Mouse (Mus musculus) adrenal gland, postnatal 10 days (tissue): ENCODE measurements at regions not wholly inside any gene's neighbourhood (a gene's known extent, or its start where the extent isn't known, plus 50 kb on each side); places are given as distances from the start of the nearest gene placed in this dataset.

Experiments
- DNase-seq: peaks from one replicate; pipeline ENCODE4 v3.0.0; 2021; ENCODE audit warnings: mixed read lengths

DNA sequence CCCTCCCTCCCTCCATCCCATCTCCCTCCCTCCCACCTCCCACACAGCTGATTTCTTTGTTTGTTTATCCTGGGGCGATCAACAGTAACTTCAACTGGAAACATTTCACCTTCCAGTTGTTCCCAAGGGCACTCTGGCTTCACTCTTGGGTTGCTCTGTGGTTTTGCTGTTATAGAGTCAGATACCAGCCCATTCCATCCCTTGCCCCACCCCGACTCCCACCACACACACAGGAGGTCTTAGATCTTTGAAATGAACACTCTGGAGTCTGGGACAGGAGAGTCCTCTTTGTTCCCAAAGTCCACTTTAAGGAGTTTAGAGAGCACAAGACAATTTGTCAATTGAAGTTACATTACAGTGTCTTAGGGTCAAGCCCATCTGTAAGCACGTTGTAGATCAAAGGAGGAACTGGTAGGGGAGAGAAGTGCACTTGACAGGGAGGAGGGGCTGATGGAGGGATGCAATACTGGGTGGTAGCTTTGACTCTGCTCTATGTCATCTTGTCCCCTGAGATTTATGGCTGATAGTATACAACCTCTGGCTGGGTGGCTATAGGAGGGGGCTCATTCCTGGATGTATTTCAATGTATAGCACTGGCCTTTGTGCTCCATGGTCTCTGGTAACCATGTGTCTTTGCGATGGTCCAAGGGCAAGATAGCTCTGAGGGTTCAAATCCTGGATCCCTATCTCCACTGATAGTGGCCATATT is 313.9 kb downstream of the Glrx3 start:
- no peak for DNase-seq

DNA sequence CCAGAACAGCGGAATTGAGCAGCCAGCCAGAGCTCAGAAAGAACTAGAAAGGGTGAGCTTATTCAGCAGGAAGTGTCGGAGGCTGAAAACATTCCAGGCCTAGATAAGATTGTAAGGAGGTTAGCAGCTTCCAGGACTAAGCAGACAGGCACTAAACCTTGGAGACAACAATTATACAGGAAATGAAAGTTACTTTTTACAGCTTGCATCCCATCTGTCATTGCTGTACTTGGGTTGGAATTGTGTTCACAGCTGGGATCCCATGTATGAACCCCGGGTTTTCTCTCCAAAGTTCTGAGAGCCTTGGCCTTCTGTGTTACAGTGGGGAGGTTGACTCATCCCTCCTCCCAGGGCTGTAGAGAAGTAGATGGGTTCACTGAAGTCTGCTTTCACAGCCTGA is 328.5 kb downstream of the Glrx3 start:
- no peak for DNase-seq

DNA sequence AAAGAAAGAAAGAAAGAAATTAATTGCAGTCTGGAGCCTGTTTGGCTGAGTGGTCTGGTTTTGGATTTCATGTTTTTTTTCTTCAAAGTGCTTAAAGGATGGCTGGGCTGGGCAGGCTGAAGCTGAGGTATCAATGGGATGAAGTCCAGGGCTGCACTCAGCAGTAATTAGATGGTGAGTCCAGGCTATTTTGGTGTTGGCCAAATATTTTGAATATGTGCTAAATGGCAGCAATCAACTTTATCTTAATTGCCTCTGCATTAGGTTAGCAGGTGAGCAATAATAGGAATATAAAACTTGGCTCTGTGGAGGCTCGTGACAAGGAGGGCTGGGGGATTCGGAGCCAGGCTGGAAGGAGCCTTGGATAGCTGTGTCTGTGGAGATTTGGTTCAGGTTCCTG is 329.3 kb downstream of the Glrx3 start:
- no peak for DNase-seq

GRCm38 (mm10) chr7:137773051-137773964 is 335.9 kb downstream of the Glrx3 start:
- no peak for DNase-seq

- DNase-seq = no peak
These were observed 336.5 kb downstream of the Glrx3 start for GRCm38 (mm10) chr7:137773965-137774310.

DNA sequence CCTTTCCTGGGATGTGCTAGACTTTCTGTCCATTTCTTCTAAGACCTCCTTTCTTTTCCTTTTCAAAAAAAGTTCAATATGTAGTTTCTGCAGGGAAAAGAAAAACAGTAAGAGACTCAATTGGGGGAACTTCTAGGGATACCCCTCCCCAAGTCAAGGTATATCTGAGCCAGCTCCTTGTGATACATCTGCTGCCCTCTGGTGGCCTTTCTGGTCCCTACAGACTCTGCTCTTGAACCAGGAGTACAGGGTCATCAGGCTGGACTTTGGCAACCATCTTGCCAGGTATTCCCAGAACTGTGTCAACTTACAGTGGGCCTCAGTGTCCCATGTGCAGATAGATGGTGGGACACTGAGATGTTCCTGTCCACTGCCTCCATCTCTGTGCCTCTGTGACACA is 346.5 kb downstream of the Glrx3 start:
- DNase-seq = peak; percentile 53

DNA sequence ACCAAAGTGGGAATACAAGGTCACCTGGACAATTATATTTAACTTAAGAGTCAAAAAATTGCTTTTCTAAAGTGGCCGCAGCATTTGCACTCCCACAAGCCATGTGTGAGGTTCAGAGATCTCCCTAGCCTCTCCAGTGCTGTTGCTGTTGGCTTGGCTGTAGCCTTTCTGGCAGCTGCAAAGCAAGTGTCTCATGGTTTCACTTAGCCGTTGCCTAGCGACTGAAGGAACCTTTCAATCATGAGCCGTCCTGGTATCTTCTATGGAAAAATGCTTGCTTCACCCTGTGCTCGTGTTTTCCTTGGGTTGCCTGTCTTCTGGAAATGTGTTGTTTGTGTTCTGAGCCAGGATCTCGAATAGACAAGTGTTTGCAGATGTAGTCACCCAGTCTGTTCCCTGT is 367.9 kb downstream of the Glrx3 start:
- DNase-seq = peak; percentile 23

DNA sequence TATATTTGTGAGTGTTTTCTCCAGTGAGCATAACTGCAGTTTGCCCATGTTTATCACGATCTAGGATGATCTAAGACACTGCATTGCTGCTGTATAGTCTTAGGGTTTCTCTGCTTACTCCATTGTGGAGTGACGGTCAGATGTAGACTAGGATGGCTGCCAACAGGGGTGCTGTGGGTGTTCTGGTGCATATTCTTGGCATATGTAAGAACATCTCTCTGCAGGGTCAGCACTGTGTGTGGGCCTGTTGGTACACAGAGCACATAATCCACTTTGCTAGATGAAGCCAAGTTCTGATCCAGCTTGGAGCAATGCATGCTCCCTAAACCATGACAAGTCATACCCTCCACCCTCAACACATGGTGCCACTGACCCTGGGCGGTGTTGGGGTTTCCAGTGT is 375.4 kb downstream of the Glrx3 start:
- DNase-seq = no peak

GRCm38 (mm10) chr7:137840520-137840919 is 403.1 kb downstream of the Glrx3 start:
- no peak for DNase-seq

DNA sequence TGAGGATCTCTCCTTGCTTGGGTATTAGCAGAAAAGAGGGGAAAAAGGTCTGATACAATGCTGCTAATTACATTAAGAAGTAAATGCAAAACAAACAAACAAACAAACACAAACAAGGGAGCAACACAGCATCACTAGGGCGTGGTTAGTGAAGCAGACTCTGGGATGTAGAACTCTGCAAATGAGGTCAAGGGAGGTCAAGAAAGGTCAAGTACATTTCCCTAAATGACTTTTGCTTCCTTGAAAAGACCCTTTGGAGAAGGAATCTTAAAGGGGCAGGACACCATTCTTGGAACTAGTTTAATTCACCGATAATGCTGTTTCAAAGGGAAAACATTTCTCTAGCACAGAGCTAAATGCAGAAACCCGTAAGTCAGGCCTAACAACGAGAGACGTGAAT is 403.6 kb downstream of the Glrx3 start:
- DNase-seq = no peak

- DNase-seq = peak; percentile 28
These were observed 404.2 kb downstream of the Glrx3 start for GRCm38 (mm10) chr7:137841456-137842100.

DNA sequence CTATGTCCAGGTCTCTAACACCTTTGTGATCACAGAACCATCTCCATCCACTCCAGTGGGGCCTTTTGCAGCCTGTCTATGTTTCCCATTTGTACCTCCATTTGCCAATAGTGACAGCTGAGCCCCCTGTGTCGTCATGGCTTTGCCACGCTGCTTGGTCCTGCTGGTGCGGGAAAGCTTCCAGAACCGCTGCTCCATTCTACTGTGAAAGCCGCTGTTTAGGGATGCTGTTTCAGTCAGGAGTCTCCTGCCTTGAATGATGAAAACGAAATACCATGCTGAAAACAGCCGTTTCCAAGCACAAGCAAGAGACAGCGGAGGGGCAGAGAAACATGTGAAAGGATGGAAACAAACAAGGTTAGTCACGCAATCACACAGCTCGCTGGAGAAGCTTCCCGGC is 410.4 kb downstream of the Glrx3 start:
- no peak for DNase-seq

GRCm38 (mm10) chr7:137851061-137851460 is 413.6 kb downstream of the Glrx3 start:
- DNase-seq = no peak

DNA sequence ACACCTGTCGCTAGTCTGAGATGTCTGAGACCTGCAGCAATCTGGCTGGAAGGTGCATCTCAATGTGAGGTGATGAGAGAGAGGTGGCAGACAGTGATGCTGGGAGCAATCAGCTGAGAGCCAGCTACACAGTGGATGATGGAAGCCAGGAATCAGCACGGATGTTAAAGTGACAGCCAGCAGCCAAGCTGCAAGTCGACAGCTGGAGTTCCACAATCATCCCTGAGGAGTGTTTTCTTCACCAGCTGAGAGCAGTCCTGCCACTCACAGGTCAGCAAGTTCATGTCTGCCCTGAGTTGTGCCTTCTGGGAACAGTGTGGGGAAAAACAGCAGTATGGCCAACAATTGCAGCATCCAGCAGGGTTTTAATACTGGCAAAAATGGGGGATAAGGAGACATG is 422.3 kb downstream of the Glrx3 start:
- DNase-seq = no peak

GRCm38 (mm10) chr7:137860520-137860919 is 423.1 kb downstream of the Glrx3 start:
- no peak for DNase-seq

DNA sequence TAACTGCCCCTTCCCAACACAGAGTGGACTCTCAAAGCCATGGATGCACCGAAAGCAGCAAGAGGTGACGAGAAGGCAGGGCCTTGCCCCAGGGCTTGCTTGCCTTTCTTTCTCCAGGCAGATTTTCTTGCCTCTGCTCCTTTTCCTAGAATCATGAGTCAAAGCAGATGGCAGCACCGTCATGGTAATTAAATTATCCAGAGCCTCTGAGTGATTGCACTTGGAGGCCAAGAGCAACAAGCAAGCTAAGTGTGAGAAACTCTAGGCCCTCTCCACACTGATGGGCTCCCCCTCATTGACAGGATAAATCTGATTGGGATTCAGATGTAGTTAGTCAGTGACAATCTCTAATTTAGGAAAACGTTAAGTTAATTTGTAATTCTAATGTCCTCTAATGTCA is 427.5 kb downstream of the Glrx3 start:
- DNase-seq = no peak

DNA sequence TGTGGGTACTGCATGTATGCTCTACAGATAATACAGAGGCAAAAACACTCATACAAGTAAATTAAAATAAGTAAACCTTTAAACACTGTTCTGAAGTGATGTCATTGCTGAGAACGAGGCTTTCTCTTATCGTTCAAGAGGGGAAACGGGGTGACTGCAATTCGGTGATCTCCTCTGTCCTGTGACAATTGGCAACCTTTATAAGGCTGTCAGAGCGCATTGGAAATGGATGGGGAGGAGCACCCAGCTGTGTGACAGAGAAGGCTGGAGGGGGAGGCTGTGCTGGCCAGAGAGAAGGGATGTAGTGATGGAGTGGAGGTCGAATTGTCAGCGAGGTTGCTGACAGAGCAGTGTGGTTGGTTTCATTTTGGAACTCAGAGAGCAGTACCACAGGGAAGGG is 428.0 kb downstream of the Glrx3 start:
- no peak for DNase-seq

- no peak for DNase-seq
These were observed 429.5 kb downstream of the Glrx3 start for GRCm38 (mm10) chr7:137866880-137867279.

DNA sequence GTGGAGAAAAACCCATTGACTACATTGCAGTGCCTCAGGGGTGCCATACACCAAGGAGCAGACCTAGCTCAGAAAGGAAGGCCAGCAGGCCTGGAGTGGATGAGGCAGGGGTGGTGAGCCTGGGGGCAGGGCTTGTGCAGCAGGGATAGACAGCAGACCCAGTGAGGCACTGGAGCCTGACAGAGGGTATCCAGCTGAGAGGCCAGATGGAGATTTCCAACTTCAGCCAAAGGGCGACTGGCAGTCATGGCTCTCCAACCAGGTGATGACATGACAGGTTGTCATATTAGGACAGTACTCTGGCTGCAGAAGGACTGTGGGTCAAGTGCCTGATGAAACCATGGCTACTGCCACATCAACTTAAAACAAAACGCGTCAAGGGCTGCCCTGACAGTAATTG is 431.1 kb downstream of the Glrx3 start:
- no peak for DNase-seq

DNA sequence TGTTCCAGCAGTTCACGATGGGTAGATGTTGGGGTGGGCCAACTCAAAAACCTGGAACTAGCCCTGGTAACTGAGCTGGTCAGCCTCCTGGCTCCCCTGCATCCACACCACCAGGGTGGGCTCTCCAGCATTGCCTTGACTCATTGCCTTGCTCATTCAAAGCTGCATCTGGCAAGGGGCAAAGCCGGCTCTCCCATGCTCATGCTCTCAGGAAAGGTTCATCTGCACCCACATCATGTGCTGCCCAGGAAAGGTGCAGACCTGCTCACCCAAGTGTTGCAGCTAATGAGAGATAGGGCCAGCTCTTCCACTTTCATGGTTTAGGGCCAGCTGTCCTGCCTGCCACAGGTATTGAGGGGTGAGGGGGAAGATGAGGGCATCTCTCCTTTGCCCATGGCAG is 437.9 kb downstream of the Glrx3 start:
- no peak for DNase-seq

DNA sequence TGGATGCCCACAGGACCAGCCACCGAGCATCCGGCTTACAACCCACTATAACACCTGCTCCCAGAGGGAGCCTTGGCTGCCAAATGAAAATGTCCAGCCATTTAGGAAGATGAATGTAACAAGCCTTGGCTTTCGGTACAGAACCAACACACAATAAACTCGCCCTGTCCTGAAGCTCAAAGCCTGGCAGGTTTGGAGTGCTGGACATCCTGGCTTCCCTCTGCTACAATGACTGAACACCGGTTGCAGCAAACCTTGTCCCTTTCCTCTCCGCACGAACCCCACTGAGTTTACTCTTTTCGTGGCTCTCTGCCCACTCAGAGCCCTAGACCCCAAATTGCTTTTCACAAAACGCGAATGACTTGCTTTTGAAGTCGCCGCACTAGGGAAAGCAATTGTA is 441.9 kb downstream of the Glrx3 start:
- no peak for DNase-seq

DNA sequence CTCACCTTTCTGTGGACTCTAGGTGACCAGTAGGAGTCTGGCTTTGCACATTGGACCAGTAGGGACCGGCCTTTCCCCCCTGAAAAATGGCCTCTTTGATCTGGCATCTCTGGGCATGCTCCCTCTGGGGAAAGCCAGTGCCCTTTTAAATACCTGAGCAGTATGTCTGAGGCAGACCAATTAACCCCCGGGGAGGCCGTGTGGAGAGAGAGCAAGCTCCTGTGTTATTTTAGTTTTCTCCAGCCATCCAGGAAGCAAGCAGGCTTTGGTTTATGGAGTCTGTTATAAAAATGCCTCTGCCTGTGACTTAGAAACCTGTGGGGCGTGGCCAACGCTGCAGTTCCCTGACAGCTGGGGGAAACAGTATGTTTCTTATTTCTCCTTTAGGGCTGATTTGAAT is 445.5 kb downstream of the Glrx3 start:
- no peak for DNase-seq

DNA sequence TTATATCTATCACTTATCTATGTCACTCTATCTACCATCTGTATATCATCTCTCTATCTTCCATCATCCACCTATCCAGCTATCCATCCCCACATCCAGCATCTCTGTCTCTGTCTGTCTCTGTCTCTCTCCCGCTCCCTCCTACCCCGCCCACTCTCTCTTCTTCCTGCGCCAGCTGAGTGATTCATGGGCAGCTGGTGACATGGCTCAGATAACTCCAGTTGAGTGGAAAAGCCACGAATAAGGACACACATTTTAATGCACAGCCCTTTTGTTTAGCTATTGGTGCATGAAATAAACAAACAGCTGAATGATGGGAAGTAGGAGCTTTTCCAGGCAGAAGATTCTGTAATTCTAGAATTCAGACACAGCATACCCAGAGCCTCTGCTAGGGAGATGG is 446.3 kb downstream of the Glrx3 start:
- DNase-seq = no peak
